Mouse (Mus musculus): ENCODE data around the gene Dpp9. TPM values are rescaled to one million over a fixed set of nuclear protein-coding genes. Genes with fewer than 3 reads are reported as not detected.

The Dpp9 gene
- total and polyA plus RNA-seq, 2 experiments: 10.7 to 55.4 TPM

GRCm38 (mm10) chr17:56173401-56174046 is 45.2 kb downstream of the Dpp9 start:
- H3K9ac ChIP-seq (ENCODE audit: low read depth, low read length): no peak overlapping the region
- no peak overlapping the region for H3K27ac ChIP-seq (replicated peaks; ENCODE audit: insufficient read depth, low read depth, low read length)
- H3K36me3 ChIP-seq (ENCODE audit: control insufficient read depth, insufficient read depth, low read length): peaks cover 8% of the 10 kb centered on the region; the same call in 1 of the 2 replicates
- TF ChIP-seq POLR2A (IDR thresholded peaks at IDR 0.05; ENCODE audit: extremely low read depth, insufficient read depth, low read length) (no peak), CTCF (IDR thresholded peaks at IDR 0.05; ENCODE audit: low read depth, low read length) (no peak)
- no peak overlapping the region for H3K4me3 ChIP-seq (ENCODE audit: insufficient read depth, low read depth, low read length)
- no peaks in the 10 kb centered on the region for H3K27me3 ChIP-seq (ENCODE audit: control insufficient read depth, insufficient read depth, low read length)
- peaks cover 27% of the 10 kb centered on the region for H3K4me1 ChIP-seq (ENCODE audit: control insufficient read depth, insufficient read depth, low read length)
- 73% methylated on average over 10 of the region's 10 CpGs for WGBS
- no peak for DNase-seq (ENCODE audit: extremely low read depth, low read depth, low spot score)
- H3K79me2 ChIP-seq (ENCODE audit: control insufficient read depth, insufficient read depth, low read length): peaks cover 3% of the 10 kb centered on the region; the same call in 1 of the 2 replicates

DNA sequence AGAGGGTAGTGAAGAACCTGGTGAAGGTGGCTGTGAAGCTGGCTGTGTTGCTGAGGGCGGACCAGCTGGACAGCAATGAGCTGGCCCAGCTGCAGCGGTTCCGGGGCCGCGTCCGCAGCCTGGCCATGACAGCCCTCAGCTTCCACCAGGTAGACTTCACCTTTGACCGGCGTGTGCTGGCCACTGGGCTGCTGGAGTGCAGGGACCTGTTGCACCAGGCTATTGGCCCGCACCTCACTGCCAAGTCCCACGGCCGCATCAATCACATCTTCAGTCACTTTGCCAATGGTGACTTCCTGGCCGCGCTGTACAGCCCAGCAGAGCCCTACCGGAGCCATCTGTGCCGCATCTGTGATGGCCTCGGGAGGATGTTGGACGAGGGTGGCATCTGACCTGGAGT is 46.8 kb downstream of the Dpp9 start:
- Histone ChIP-seq H3K27ac (replicated peaks; ENCODE audit: insufficient read depth, low read depth, low read length) (peak overlapping the region; percentile 91), H3K4me3 (ENCODE audit: insufficient read depth, low read depth, low read length) (peak overlapping the region; percentile 3; the same call in 1 of the 2 replicates), H3K4me1 (ENCODE audit: control insufficient read depth, insufficient read depth, low read length) (peaks cover 39% of the 10 kb centered on the region), H3K36me3 (ENCODE audit: control insufficient read depth, insufficient read depth, low read length) (peaks cover 7% of the 10 kb centered on the region; the same call in 1 of the 2 replicates), H3K27me3 (ENCODE audit: control insufficient read depth, insufficient read depth, low read length) (no peaks in the 10 kb centered on the region), H3K9ac (ENCODE audit: low read depth, low read length) (peak overlapping the region; percentile 51), H3K79me2 (ENCODE audit: control insufficient read depth, insufficient read depth, low read length) (peaks cover 14% of the 10 kb centered on the region)
- 24% methylated on average over 17 of the region's 17 CpGs for WGBS
- TF ChIP-seq CTCF (IDR thresholded peaks at IDR 0.05; ENCODE audit: low read depth, low read length) (no peak), POLR2A (IDR thresholded peaks at IDR 0.05; ENCODE audit: extremely low read depth, insufficient read depth, low read length) (peak; percentile 41; the same call in 1 of the 2 replicates)
- DNase-seq (ENCODE audit: extremely low read depth, low read depth, low spot score): peak; percentile 93

DNA sequence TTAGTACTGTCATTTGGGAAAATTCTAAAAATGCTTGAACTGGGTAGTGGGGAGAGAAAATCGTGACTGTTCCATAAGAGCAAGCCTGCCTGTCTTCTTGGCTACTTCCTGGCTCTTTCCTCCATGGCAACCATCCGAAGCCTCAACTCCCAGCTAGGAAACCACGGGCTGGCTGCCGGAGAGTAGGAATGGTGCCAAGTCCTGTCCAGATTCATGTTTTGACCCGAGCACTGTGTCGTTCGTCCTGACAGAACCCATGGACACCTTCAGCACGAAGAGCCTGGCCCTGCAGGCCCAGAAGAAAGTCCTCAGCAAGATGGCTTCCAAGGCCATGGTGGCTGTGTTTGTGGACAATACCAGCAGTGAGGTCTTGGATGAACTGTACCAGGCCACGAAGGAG is 47.2 kb downstream of the Dpp9 start:
- Histone ChIP-seq H3K79me2 (ENCODE audit: control insufficient read depth, insufficient read depth, low read length) (peaks cover 16% of the 10 kb centered on the region), H3K4me1 (ENCODE audit: control insufficient read depth, insufficient read depth, low read length) (peaks cover 40% of the 10 kb centered on the region), H3K27me3 (ENCODE audit: control insufficient read depth, insufficient read depth, low read length) (no peaks in the 10 kb centered on the region), H3K9ac (ENCODE audit: low read depth, low read length) (peak overlapping the region; percentile 51), H3K27ac (replicated peaks; ENCODE audit: insufficient read depth, low read depth, low read length) (peak overlapping the region; percentile 91), H3K36me3 (ENCODE audit: control insufficient read depth, insufficient read depth, low read length) (peaks cover 7% of the 10 kb centered on the region; the same call in 1 of the 2 replicates), H3K4me3 (ENCODE audit: insufficient read depth, low read depth, low read length) (peak overlapping the region; percentile 3; the same call in 1 of the 2 replicates)
- peak; percentile 73 for DNase-seq (ENCODE audit: extremely low read depth, low read depth, low spot score)
- no peak for TF ChIP-seq POLR2A (IDR thresholded peaks at IDR 0.05; ENCODE audit: extremely low read depth, insufficient read depth, low read length)
- no peak for TF ChIP-seq CTCF (IDR thresholded peaks at IDR 0.05; ENCODE audit: low read depth, low read length)
- WGBS: 22% methylated on average over 9 of the region's 9 CpGs

GRCm38 (mm10) chr17:56170636-56171035 is 48.1 kb downstream of the Dpp9 start:
- Histone ChIP-seq H3K4me3 (ENCODE audit: insufficient read depth, low read depth, low read length) (no peak overlapping the region), H3K9ac (ENCODE audit: low read depth, low read length) (peak overlapping the region; percentile 31), H3K4me1 (ENCODE audit: control insufficient read depth, insufficient read depth, low read length) (peaks cover 44% of the 10 kb centered on the region), H3K79me2 (ENCODE audit: control insufficient read depth, insufficient read depth, low read length) (peaks cover 16% of the 10 kb centered on the region), H3K36me3 (ENCODE audit: control insufficient read depth, insufficient read depth, low read length) (peaks cover 3% of the 10 kb centered on the region; the same call in 1 of the 2 replicates), H3K27ac (replicated peaks; ENCODE audit: insufficient read depth, low read depth, low read length) (peak overlapping the region; percentile 91), H3K27me3 (ENCODE audit: control insufficient read depth, insufficient read depth, low read length) (no peaks in the 10 kb centered on the region)
- no peak for TF ChIP-seq POLR2A (IDR thresholded peaks at IDR 0.05; ENCODE audit: extremely low read depth, insufficient read depth, low read length)
- 0 out of 2 replicates have a peak, but pooled peaks have one; percentile 5 for TF ChIP-seq CTCF (IDR thresholded peaks at IDR 0.05; ENCODE audit: low read depth, low read length)
- DNase-seq (ENCODE audit: extremely low read depth, low read depth, low spot score): peak; percentile 87
- WGBS: 43% methylated on average over 10 of the region's 10 CpGs

- H3K27ac ChIP-seq (replicated peaks; ENCODE audit: insufficient read depth, low read depth, low read length): peak overlapping the region; percentile 91
- H3K4me1 ChIP-seq (ENCODE audit: control insufficient read depth, insufficient read depth, low read length): peaks cover 44% of the 10 kb centered on the region
- peaks cover 16% of the 10 kb centered on the region for H3K79me2 ChIP-seq (ENCODE audit: control insufficient read depth, insufficient read depth, low read length)
- no peaks in the 10 kb centered on the region for H3K27me3 ChIP-seq (ENCODE audit: control insufficient read depth, insufficient read depth, low read length)
- DNase-seq (ENCODE audit: extremely low read depth, low read depth, low spot score): no peak
- WGBS: 23% methylated on average over 6 of the region's 6 CpGs
- no peak overlapping the region for H3K4me3 ChIP-seq (ENCODE audit: insufficient read depth, low read depth, low read length)
- peak overlapping the region; percentile 9 for H3K9ac ChIP-seq (ENCODE audit: low read depth, low read length)
- peaks cover 3% of the 10 kb centered on the region; the same call in 1 of the 2 replicates for H3K36me3 ChIP-seq (ENCODE audit: control insufficient read depth, insufficient read depth, low read length)
- TF ChIP-seq CTCF (IDR thresholded peaks at IDR 0.05; ENCODE audit: low read depth, low read length) (no peak), POLR2A (IDR thresholded peaks at IDR 0.05; ENCODE audit: extremely low read depth, insufficient read depth, low read length) (no peak)
Observed at GRCm38 (mm10) chr17:56169830-56170229, 48.9 kb downstream of the Dpp9 start.

GRCm38 (mm10) chr17:56165671-56166070 is 53.0 kb downstream of the Dpp9 start:
- Histone ChIP-seq H3K27ac (replicated peaks; ENCODE audit: insufficient read depth, low read depth, low read length) (peak overlapping the region; percentile 72), H3K36me3 (ENCODE audit: control insufficient read depth, insufficient read depth, low read length) (no peaks in the 10 kb centered on the region), H3K9ac (ENCODE audit: low read depth, low read length) (peak overlapping the region; percentile 37; the same call in 1 of the 2 replicates), H3K27me3 (ENCODE audit: control insufficient read depth, insufficient read depth, low read length) (no peaks in the 10 kb centered on the region), H3K4me1 (ENCODE audit: control insufficient read depth, insufficient read depth, low read length) (peaks cover 37% of the 10 kb centered on the region), H3K4me3 (ENCODE audit: insufficient read depth, low read depth, low read length) (peak overlapping the region; percentile 5; the same call in 1 of the 2 replicates), H3K79me2 (ENCODE audit: control insufficient read depth, insufficient read depth, low read length) (peaks cover 14% of the 10 kb centered on the region)
- TF ChIP-seq CTCF (IDR thresholded peaks at IDR 0.05; ENCODE audit: low read depth, low read length) (no peak), POLR2A (IDR thresholded peaks at IDR 0.05; ENCODE audit: extremely low read depth, insufficient read depth, low read length) (no peak)
- 31% methylated on average over 11 of the region's 11 CpGs for WGBS
- DNase-seq (ENCODE audit: extremely low read depth, low read depth, low spot score): peak; percentile 92

Measured in liver, adult 2 months (tissue).